Mouse (Mus musculus): ENCODE data around the gene Trap1a. TPM values are rescaled to one million over a fixed set of nuclear protein-coding genes. Genes with fewer than 3 reads are reported as not detected.

The Trap1a gene
- polyA plus RNA-seq, 1 experiment from 2014 or later, result 0.21 TPM

- Histone ChIP-seq H3K36me3 (ENCODE audit: control insufficient read depth, insufficient read depth, low read length) (no peaks in the 10 kb centered on the region), H3K4me2 (no peak overlapping the region), H3K27me3 (ENCODE audit: control insufficient read depth, insufficient read depth, low read length) (no peaks in the 10 kb centered on the region), H3K4me1 (ENCODE audit: control insufficient read depth, insufficient read depth, low read length) (no peaks in the 10 kb centered on the region), H3K9ac (ENCODE audit: low read depth, low read length) (no peak overlapping the region), H3K4me3 (ENCODE audit: low read depth, low read length) (no peak overlapping the region), H3K27ac (ENCODE audit: low read depth, low read length) (no peak overlapping the region), H3K9me3 (replicated peaks; ENCODE audit: control insufficient read depth, low read length) (no peaks in the 10 kb centered on the region)
- 63% methylated on average over 2 of the region's 2 CpGs for WGBS (ENCODE audit: insufficient replicate concordance)
- no peak for ATAC-seq (replicated peaks; ENCODE audit: insufficient number of reproducible peaks, low FRiP score, low TSS enrichment)
Measured at GRCm38 (mm10) chrX:139341185-139341584, 7.7 kb downstream of the Trap1a start.

GRCm38 (mm10) chrX:139352192-139352772 lies 18.8 kb downstream of the Trap1a start:
- Histone ChIP-seq H3K4me3 (ENCODE audit: low read depth, low read length) (no peak overlapping the region), H3K9me3 (replicated peaks; ENCODE audit: control insufficient read depth, low read length) (no peaks in the 10 kb centered on the region), H3K4me2 (no peak overlapping the region), H3K4me1 (ENCODE audit: control insufficient read depth, insufficient read depth, low read length) (no peaks in the 10 kb centered on the region), H3K27me3 (ENCODE audit: control insufficient read depth, insufficient read depth, low read length) (no peaks in the 10 kb centered on the region), H3K27ac (ENCODE audit: low read depth, low read length) (no peak overlapping the region), H3K36me3 (ENCODE audit: control insufficient read depth, insufficient read depth, low read length) (no peaks in the 10 kb centered on the region), H3K9ac (ENCODE audit: low read depth, low read length) (no peak overlapping the region)
- WGBS (ENCODE audit: insufficient replicate concordance), result 75% methylated on average over 5 of the region's 5 CpGs
- no peak for ATAC-seq (replicated peaks; ENCODE audit: insufficient number of reproducible peaks, low FRiP score, low TSS enrichment)

- Histone ChIP-seq H3K4me3 (ENCODE audit: low read depth, low read length) (no peak overlapping the region), H3K4me1 (ENCODE audit: control insufficient read depth, insufficient read depth, low read length) (no peaks in the 10 kb centered on the region), H3K9ac (ENCODE audit: low read depth, low read length) (no peak overlapping the region), H3K4me2 (no peak overlapping the region), H3K9me3 (replicated peaks; ENCODE audit: control insufficient read depth, low read length) (no peaks in the 10 kb centered on the region), H3K36me3 (ENCODE audit: control insufficient read depth, insufficient read depth, low read length) (no peaks in the 10 kb centered on the region), H3K27ac (ENCODE audit: low read depth, low read length) (no peak overlapping the region), H3K27me3 (ENCODE audit: control insufficient read depth, insufficient read depth, low read length) (no peaks in the 10 kb centered on the region)
- WGBS (ENCODE audit: insufficient replicate concordance), result 48% methylated on average over 7 of the region's 7 CpGs
- ATAC-seq (replicated peaks; ENCODE audit: insufficient number of reproducible peaks, low FRiP score, low TSS enrichment), result no peak
Measured at GRCm38 (mm10) chrX:139357639-139358260, 24.3 kb downstream of the Trap1a start.

GRCm38 (mm10) chrX:139358361-139358760 lies 24.9 kb downstream of the Trap1a start:
- no peaks in the 10 kb centered on the region for H3K27me3 ChIP-seq (ENCODE audit: control insufficient read depth, insufficient read depth, low read length)
- ATAC-seq (replicated peaks; ENCODE audit: insufficient number of reproducible peaks, low FRiP score, low TSS enrichment), result no peak
- no peak overlapping the region for H3K9ac ChIP-seq (ENCODE audit: low read depth, low read length)
- no peaks in the 10 kb centered on the region for H3K9me3 ChIP-seq (replicated peaks; ENCODE audit: control insufficient read depth, low read length)
- WGBS (ENCODE audit: insufficient replicate concordance), result 61% methylated on average over 16 of the region's 18 CpGs
- H3K27ac ChIP-seq (ENCODE audit: low read depth, low read length), result no peak overlapping the region
- no peak overlapping the region for H3K4me3 ChIP-seq (ENCODE audit: low read depth, low read length)
- no peak overlapping the region for H3K4me2 ChIP-seq
- H3K36me3 ChIP-seq (ENCODE audit: control insufficient read depth, insufficient read depth, low read length), result no peaks in the 10 kb centered on the region
- no peaks in the 10 kb centered on the region for H3K4me1 ChIP-seq (ENCODE audit: control insufficient read depth, insufficient read depth, low read length)

GRCm38 (mm10) chrX:139366837-139367528 lies 33.5 kb downstream of the Trap1a start:
- ATAC-seq (replicated peaks; ENCODE audit: insufficient number of reproducible peaks, low FRiP score, low TSS enrichment), result no peak
- H3K27ac ChIP-seq (ENCODE audit: low read depth, low read length), result no peak overlapping the region
- no peaks in the 10 kb centered on the region for H3K4me1 ChIP-seq (ENCODE audit: control insufficient read depth, insufficient read depth, low read length)
- H3K36me3 ChIP-seq (ENCODE audit: control insufficient read depth, insufficient read depth, low read length), result no peaks in the 10 kb centered on the region
- 76% methylated on average over 3 of the region's 3 CpGs for WGBS (ENCODE audit: insufficient replicate concordance)
- H3K27me3 ChIP-seq (ENCODE audit: control insufficient read depth, insufficient read depth, low read length), result no peaks in the 10 kb centered on the region
- H3K4me2 ChIP-seq, result no peak overlapping the region
- no peaks in the 10 kb centered on the region for H3K9me3 ChIP-seq (replicated peaks; ENCODE audit: control insufficient read depth, low read length)
- no peak overlapping the region for H3K4me3 ChIP-seq (ENCODE audit: low read depth, low read length)
- no peak overlapping the region for H3K9ac ChIP-seq (ENCODE audit: low read depth, low read length)

GRCm38 (mm10) chrX:139367529-139367908 lies 34.0 kb downstream of the Trap1a start:
- no peaks in the 10 kb centered on the region for H3K36me3 ChIP-seq (ENCODE audit: control insufficient read depth, insufficient read depth, low read length)
- H3K4me3 ChIP-seq (ENCODE audit: low read depth, low read length), result no peak overlapping the region
- no peak overlapping the region for H3K4me2 ChIP-seq
- H3K9ac ChIP-seq (ENCODE audit: low read depth, low read length), result no peak overlapping the region
- H3K27ac ChIP-seq (ENCODE audit: low read depth, low read length), result no peak overlapping the region
- ATAC-seq (replicated peaks; ENCODE audit: insufficient number of reproducible peaks, low FRiP score, low TSS enrichment), result no peak
- no peaks in the 10 kb centered on the region for H3K4me1 ChIP-seq (ENCODE audit: control insufficient read depth, insufficient read depth, low read length)
- H3K9me3 ChIP-seq (replicated peaks; ENCODE audit: control insufficient read depth, low read length), result no peaks in the 10 kb centered on the region
- H3K27me3 ChIP-seq (ENCODE audit: control insufficient read depth, insufficient read depth, low read length), result no peaks in the 10 kb centered on the region

- Histone ChIP-seq H3K9ac (ENCODE audit: low read depth, low read length) (no peak overlapping the region), H3K4me2 (no peak overlapping the region), H3K4me3 (ENCODE audit: low read depth, low read length) (no peak overlapping the region), H3K9me3 (replicated peaks; ENCODE audit: control insufficient read depth, low read length) (no peaks in the 10 kb centered on the region), H3K27me3 (ENCODE audit: control insufficient read depth, insufficient read depth, low read length) (no peaks in the 10 kb centered on the region), H3K4me1 (ENCODE audit: control insufficient read depth, insufficient read depth, low read length) (no peaks in the 10 kb centered on the region), H3K36me3 (ENCODE audit: control insufficient read depth, insufficient read depth, low read length) (no peaks in the 10 kb centered on the region), H3K27ac (ENCODE audit: low read depth, low read length) (no peak overlapping the region)
- 46% methylated on average over 4 of the region's 4 CpGs for WGBS (ENCODE audit: insufficient replicate concordance)
- no peak for ATAC-seq (replicated peaks; ENCODE audit: insufficient number of reproducible peaks, low FRiP score, low TSS enrichment)
Measured at GRCm38 (mm10) chrX:139369122-139369521, 35.6 kb downstream of the Trap1a start.

GRCm38 (mm10) chrX:139372665-139373064 lies 39.2 kb downstream of the Trap1a start:
- Histone ChIP-seq H3K4me1 (ENCODE audit: control insufficient read depth, insufficient read depth, low read length) (no peaks in the 10 kb centered on the region), H3K27me3 (ENCODE audit: control insufficient read depth, insufficient read depth, low read length) (no peaks in the 10 kb centered on the region), H3K9me3 (replicated peaks; ENCODE audit: control insufficient read depth, low read length) (no peaks in the 10 kb centered on the region), H3K4me2 (no peak overlapping the region), H3K4me3 (ENCODE audit: low read depth, low read length) (no peak overlapping the region), H3K36me3 (ENCODE audit: control insufficient read depth, insufficient read depth, low read length) (no peaks in the 10 kb centered on the region), H3K9ac (ENCODE audit: low read depth, low read length) (no peak overlapping the region), H3K27ac (ENCODE audit: low read depth, low read length) (no peak overlapping the region)
- no peak for ATAC-seq (replicated peaks; ENCODE audit: insufficient number of reproducible peaks, low FRiP score, low TSS enrichment)
